9 mouse cellular contexts compared by ENCODE assay signal in genomic region chr7:89433193-89433892, GRCm38 (mm10). TPM values are rescaled to one million over a fixed set of nuclear protein-coding genes. Genes with fewer than 3 reads are reported as not detected.
DNase-seq lines count a peak whose midpoint lies in the region; ATAC-seq lines count a peak whose summit lies in the region.
"Had no signal": no experiment of that assay in that cellular context is flagged by ENCODE, and none has a peak within 500 bp of the region (broad histone marks: within the 10 kb centered on the region; RNA-seq: fewer than 3 reads in every experiment).

No protein-coding gene starts in this region.

- no peaks in the 10 kb centered on the region for H3K27me3 ChIP-seq in embryonic facial prominence, embryonic 13.5 days
- H3K27me3 ChIP-seq: intestine, embryonic 15.5 days had no signal

- DNase-seq in layer of hippocampus, adult 9-11 months, result peak; percentile 15
- no peak for DNase-seq in layer of hippocampus, postnatal 10 days (ENCODE audit: low spot score in 2 of 2)
- DNase-seq in brain, adult 2 months (ENCODE audit: low read depth, low spot score), result peak; percentile 61
- DNase-seq in kidney, postnatal 14 days, result peak; percentile 66
- no peak for DNase-seq in cerebellum, postnatal 14 days
- DNase-seq in embryo, embryonic 10.5 days (ENCODE audit: low spot score), result no peak

- no peaks in the 10 kb centered on the region for H3K9me3 ChIP-seq in embryonic facial prominence, embryonic 13.5 days
- H3K9me3 ChIP-seq: intestine, embryonic 15.5 days had no signal

- 0 out of 2 replicates have a peak, but pooled peaks have one; percentile 26 for ATAC-seq in embryonic facial prominence, embryonic 13.5 days (ENCODE audit: insufficient number of reproducible peaks, insufficient read depth, low FRiP score, low TSS enrichment, low read depth)

- WGBS in embryonic facial prominence, embryonic 13.5 days, result 43% methylated on average over 9 of the region's 9 CpGs

- peaks cover 16% of the 10 kb centered on the region for H3K4me1 ChIP-seq in embryonic facial prominence, embryonic 13.5 days

- H3K27ac ChIP-seq in embryonic facial prominence, embryonic 13.5 days, result peak overlapping the region; percentile 68; the same call in 1 of the 2 replicates
- H3K27ac ChIP-seq: intestine, embryonic 15.5 days; macrophage had no signal

- no peak overlapping the region for H3K4me3 ChIP-seq in embryonic facial prominence, embryonic 13.5 days
- H3K4me3 ChIP-seq: intestine, embryonic 15.5 days had no signal

- no peak overlapping the region for H3K4me2 ChIP-seq in embryonic facial prominence, embryonic 13.5 days
- H3K4me2 ChIP-seq: intestine, embryonic 15.5 days had no signal

- no peak overlapping the region for H3K9ac ChIP-seq in embryonic facial prominence, embryonic 13.5 days
- H3K9ac ChIP-seq: intestine, embryonic 15.5 days had no signal

- H3K36me3 ChIP-seq in embryonic facial prominence, embryonic 13.5 days, result no peaks in the 10 kb centered on the region
- H3K36me3 ChIP-seq: intestine, embryonic 15.5 days had no signal

RNA-seq across cellular contexts. Expression of gene Fzd4, which starts 29.2 kb away (rescaled TPM):
- 1 to 10 TPM; 7.9 to 8.2 TPM for total RNA-seq in layer of hippocampus, postnatal 10 days (2021)
- 5.4 and 5.7 TPM in 2 replicates for polyA plus RNA-seq in embryonic facial prominence, embryonic 13.5 days (2015; fragmentation: Nextera tagmentation; extraction: Ambion mirVana)

RNA-seq across cellular contexts. Expression of gene Tmem135, which starts 29.3 kb away (rescaled TPM):
- 10 to 100 TPM; 72.2 to 84.4 TPM for total RNA-seq in layer of hippocampus, postnatal 10 days (2021)
- polyA plus RNA-seq in embryonic facial prominence, embryonic 13.5 days (2015; fragmentation: Nextera tagmentation; extraction: Ambion mirVana), result 24.0 and 26.0 TPM in 2 replicates

Comparison
In these comparisons a context has a peak if more than half of its experiments do, and no peak if none do; other contexts are left out.
1. DNase-seq: peak in layer of hippocampus, adult 9-11 months (single experiment), brain, adult 2 months (single experiment) and kidney, postnatal 14 days (single experiment); none in layer of hippocampus, postnatal 10 days (0 of 2), cerebellum, postnatal 14 days (0 of 2) and embryo, embryonic 10.5 days (single experiment).